Mouse (Mus musculus) neural tube, embryonic 12.5 days (tissue): ENCODE data around the gene Tango6. TPM values are rescaled to one million over a fixed set of nuclear protein-coding genes. Genes with fewer than 3 reads are reported as not detected.

Experiments used
- ATAC-seq: fragments of 200-750 bp; cut with Nextera tagmentation; 2 replicates; pipeline ENCODE4 v1.8.0; 2017; ENCODE audit warnings: low read depth, mild to moderate bottlenecking, moderate TSS enrichment, moderate library complexity; ENCODE audit not compliant: low FRiP score
- H3K27ac ChIP-seq: fragments of 300-500 bp; sonication (generic); 2 replicates; pipeline ENCODE4 v1.5.1; 2016
- H3K27me3 ChIP-seq: fragments of 300-500 bp; sonication (generic); replicated peaks from 2 replicates; pipeline ENCODE4 v1.6.1; 2016; ENCODE audit warnings: mild to moderate bottlenecking
- H3K36me3 ChIP-seq: fragments of 300-500 bp; sonication (generic); 2 replicates; pipeline ENCODE4 v1.6.1; 2016; ENCODE audit warnings: mild to moderate bottlenecking
- H3K4me1 ChIP-seq: fragments of 300-500 bp; sonication (generic); 2 replicates; pipeline ENCODE4 v1.6.1; 2016
- H3K4me2 ChIP-seq: fragments of 300-500 bp; sonication (generic); replicated peaks from 2 replicates; pipeline ENCODE4 v1.6.1; 2016; ENCODE audit warnings: mild to moderate bottlenecking
- H3K4me3 ChIP-seq: fragments of 300-500 bp; sonication (generic); 2 replicates; pipeline ENCODE4 v1.5.1; 2016
- H3K9ac ChIP-seq: fragments of 300-500 bp; sonication (generic); 2 replicates; pipeline ENCODE4 v1.6.1; 2016; ENCODE audit warnings: mild to moderate bottlenecking
- H3K9me3 ChIP-seq: fragments of 300-500 bp; sonication (generic); 2 replicates; pipeline ENCODE4 v1.6.1; 2016; ENCODE audit warnings: mild to moderate bottlenecking
- WGBS: fragments of 180-500 bp; shearing (Covaris S2); methylation state at CpG from one replicate; pipeline ENCODE4 v1.1.7; 2016; 5-methylcytosine and 5-hydroxymethylcytosine counted together
- polyA plus RNA-seq: library from polyadenylated mRNA; unstranded; fragments of >200 nt; fragmentation: Nextera tagmentation; extraction: Ambion mirVana; gene quantifications from 2 replicates; pipeline ENCODE4 v1.2.1, GENCODE M21; 2016

The Tango6 gene
- polyA plus RNA-seq, 1 experiment from 2014 or later, result 8.9 TPM

- Histone ChIP-seq H3K27me3 (peaks cover 6% of the 10 kb centered on the region; the same call in 1 of the 2 replicates), H3K4me2 (peak overlapping the region; percentile 48), H3K9ac (no peak overlapping the region), H3K9me3 (no peaks in the 10 kb centered on the region), H3K4me3 (no peak overlapping the region), H3K36me3 (peaks cover 7% of the 10 kb centered on the region; the same call in 1 of the 2 replicates), H3K4me1 (peaks cover 12% of the 10 kb centered on the region), H3K27ac (no peak overlapping the region)
- WGBS, result 20% methylated on average over 1 of the region's 1 CpGs
- no peak for ATAC-seq
Measured at GRCm38 (mm10) chr8:106727889-106728288, 45.0 kb downstream of the Tango6 start.

- Histone ChIP-seq H3K9me3 (no peaks in the 10 kb centered on the region), H3K27me3 (peaks cover 6% of the 10 kb centered on the region; the same call in 1 of the 2 replicates), H3K36me3 (peaks cover 7% of the 10 kb centered on the region; the same call in 1 of the 2 replicates), H3K27ac (no peak overlapping the region), H3K9ac (no peak overlapping the region), H3K4me2 (no peak overlapping the region), H3K4me1 (peaks cover 3% of the 10 kb centered on the region; the same call in 1 of the 2 replicates), H3K4me3 (no peak overlapping the region)
- ATAC-seq, result no peak
- 19% methylated on average over 5 of the region's 5 CpGs for WGBS
Measured at GRCm38 (mm10) chr8:106732921-106733320, 50.1 kb downstream of the Tango6 start.

- Histone ChIP-seq H3K27ac (no peak overlapping the region), H3K9me3 (no peaks in the 10 kb centered on the region), H3K36me3 (peaks cover 12% of the 10 kb centered on the region), H3K4me3 (no peak overlapping the region), H3K4me2 (no peak overlapping the region), H3K9ac (no peak overlapping the region), H3K27me3 (peaks cover 6% of the 10 kb centered on the region; the same call in 1 of the 2 replicates), H3K4me1 (no peaks in the 10 kb centered on the region; the same call in 1 of the 2 replicates)
- no peak for ATAC-seq
- 77% methylated on average over 3 of the region's 3 CpGs for WGBS
Measured at GRCm38 (mm10) chr8:106733703-106734102, 50.8 kb downstream of the Tango6 start.

- Histone ChIP-seq H3K9me3 (no peaks in the 10 kb centered on the region), H3K9ac (no peak overlapping the region), H3K36me3 (peaks cover 15% of the 10 kb centered on the region), H3K27ac (no peak overlapping the region), H3K4me3 (no peak overlapping the region), H3K27me3 (peaks cover 6% of the 10 kb centered on the region; the same call in 1 of the 2 replicates), H3K4me1 (no peaks in the 10 kb centered on the region; the same call in 1 of the 2 replicates), H3K4me2 (no peak overlapping the region)
- no peak for ATAC-seq
Measured at GRCm38 (mm10) chr8:106734222-106734621, 51.4 kb downstream of the Tango6 start.

DNA sequence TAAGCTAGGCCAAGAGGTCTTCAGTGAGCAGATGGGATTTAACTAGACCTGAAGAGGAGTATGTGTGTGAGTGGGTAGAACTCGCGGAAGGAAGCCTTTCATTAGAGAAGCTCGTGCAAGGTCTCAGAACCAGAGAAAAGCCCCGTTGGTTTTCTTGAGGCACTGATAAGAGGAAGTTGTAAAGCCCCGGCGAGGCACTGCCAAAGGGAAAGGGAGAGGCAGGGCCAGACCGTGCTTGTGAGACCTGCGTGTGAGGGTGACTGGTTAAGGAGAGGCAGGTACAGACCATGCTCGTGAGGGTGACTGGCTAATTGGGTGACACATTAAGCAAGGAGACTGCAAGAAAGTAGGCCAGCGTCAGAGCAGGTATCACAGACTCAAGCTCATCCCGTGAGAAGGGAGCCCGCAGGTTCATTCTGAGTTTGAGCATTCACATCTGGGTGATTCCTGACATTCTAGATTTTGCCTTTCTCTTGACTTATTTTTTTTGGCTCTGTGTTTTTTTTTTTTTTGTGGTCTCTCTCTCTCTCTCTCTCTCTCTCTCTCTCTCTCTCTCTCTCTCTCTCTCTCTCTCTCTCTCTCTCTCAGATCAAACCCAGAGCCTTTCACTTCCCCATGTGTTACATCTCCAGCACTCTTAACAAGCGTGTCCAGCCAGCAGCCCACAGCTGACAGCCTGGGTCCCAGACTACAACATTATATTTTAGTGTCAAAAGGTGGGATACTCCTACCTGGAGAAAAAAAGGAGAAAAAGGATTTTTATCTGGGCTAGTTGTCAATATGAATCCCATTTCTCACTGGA, 54.2 kb downstream of the Tango6 start:
- Histone ChIP-seq H3K36me3 (peaks cover 22% of the 10 kb centered on the region), H3K4me2 (no peak overlapping the region), H3K4me1 (no peaks in the 10 kb centered on the region; the same call in 1 of the 2 replicates), H3K9ac (no peak overlapping the region), H3K4me3 (no peak overlapping the region), H3K27ac (no peak overlapping the region), H3K9me3 (no peaks in the 10 kb centered on the region), H3K27me3 (no peaks in the 10 kb centered on the region)
- ATAC-seq, result no peak
- WGBS, result 81% methylated on average over 13 of the region's 13 CpGs

- ATAC-seq, result no peak
- Histone ChIP-seq H3K4me3 (no peak overlapping the region), H3K9ac (no peak overlapping the region), H3K27me3 (no peaks in the 10 kb centered on the region), H3K9me3 (no peaks in the 10 kb centered on the region), H3K27ac (no peak overlapping the region), H3K4me1 (no peaks in the 10 kb centered on the region; the same call in 1 of the 2 replicates), H3K36me3 (peaks cover 28% of the 10 kb centered on the region), H3K4me2 (no peak overlapping the region)
- WGBS, result 84% methylated on average over 2 of the region's 2 CpGs
Measured at GRCm38 (mm10) chr8:106737846-106738245, 55.0 kb downstream of the Tango6 start.

DNA sequence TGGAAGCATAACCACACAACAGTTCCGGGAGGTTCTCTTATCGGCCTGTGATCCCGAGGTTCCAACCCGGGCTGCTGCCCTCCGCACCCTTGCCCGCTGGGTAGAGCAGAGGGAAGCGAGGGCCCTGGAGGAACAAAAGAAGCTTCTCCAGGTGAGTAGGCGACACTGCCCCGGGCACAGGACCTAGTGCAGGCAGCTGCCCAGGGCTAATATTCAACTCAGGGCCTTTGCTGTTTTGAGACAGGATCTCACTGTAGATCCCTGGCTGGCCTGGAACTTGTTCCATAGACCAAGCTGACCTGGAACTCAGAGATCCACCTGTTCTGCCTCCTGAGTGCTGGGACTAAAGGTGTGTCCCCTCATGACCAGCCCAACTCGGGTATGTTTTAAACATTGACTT, 59.5 kb downstream of the Tango6 start:
- no peak overlapping the region for H3K4me3 ChIP-seq
- WGBS, result 93% methylated on average over 10 of the region's 10 CpGs

DNA sequence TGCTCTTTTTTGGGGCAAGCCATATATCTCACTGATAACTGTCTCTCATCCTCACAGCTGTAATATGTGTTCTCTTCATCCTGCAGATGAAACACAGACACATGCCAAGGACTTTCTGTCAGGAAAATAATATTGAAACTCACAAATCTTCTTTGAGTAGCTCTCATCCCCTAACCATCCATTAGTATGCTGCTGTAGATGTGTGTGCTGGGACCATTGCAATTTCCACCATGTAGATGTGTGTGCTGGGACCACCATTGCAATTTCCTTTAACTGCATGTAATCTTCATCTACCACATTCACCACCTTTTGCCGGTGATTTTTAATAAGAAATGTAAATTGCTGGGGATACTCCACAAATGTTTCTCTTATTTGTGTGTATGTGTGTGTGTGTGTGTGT, 60.5 kb downstream of the Tango6 start:
- peaks cover 23% of the 10 kb centered on the region for H3K36me3 ChIP-seq
- no peak overlapping the region for H3K9ac ChIP-seq
- H3K4me3 ChIP-seq, result no peak overlapping the region
- no peaks in the 10 kb centered on the region for H3K9me3 ChIP-seq
- no peak for ATAC-seq
- no peaks in the 10 kb centered on the region for H3K4me1 ChIP-seq
- whole genome bisulfite sequencing, result 98% methylated on average over 1 of the region's 1 CpGs
- no peak overlapping the region for H3K27ac ChIP-seq
- no peaks in the 10 kb centered on the region for H3K27me3 ChIP-seq
- H3K4me2 ChIP-seq, result no peak overlapping the region

More for the DNA sequence above, 59.5 kb downstream of the Tango6 start:
- Histone ChIP-seq H3K4me2 (no peak overlapping the region), H3K9ac (no peak overlapping the region), H3K4me1 (no peaks in the 10 kb centered on the region), H3K27me3 (no peaks in the 10 kb centered on the region), H3K9me3 (no peaks in the 10 kb centered on the region), H3K36me3 (peaks cover 25% of the 10 kb centered on the region), H3K27ac (no peak overlapping the region)
- ATAC-seq, result no peak

GRCm38 (mm10) chr8:106753436-106753835, 70.6 kb downstream of the Tango6 start:
- ATAC-seq, result no peak
- Histone ChIP-seq H3K27me3 (no peaks in the 10 kb centered on the region), H3K9ac (no peak overlapping the region), H3K4me2 (no peak overlapping the region), H3K4me3 (no peak overlapping the region), H3K27ac (no peak overlapping the region), H3K9me3 (no peaks in the 10 kb centered on the region), H3K36me3 (no peaks in the 10 kb centered on the region), H3K4me1 (no peaks in the 10 kb centered on the region)
- WGBS, result 64% methylated on average over 3 of the region's 3 CpGs

- Histone ChIP-seq H3K27ac (no peak overlapping the region), H3K4me3 (no peak overlapping the region), H3K9ac (no peak overlapping the region), H3K36me3 (no peaks in the 10 kb centered on the region), H3K9me3 (no peaks in the 10 kb centered on the region), H3K4me1 (0 out of 2 replicates have a peak, but pooled peaks cover 3% of the 10 kb centered on the region), H3K27me3 (no peaks in the 10 kb centered on the region), H3K4me2 (no peak overlapping the region)
- no peak for ATAC-seq
- WGBS, result 50% methylated on average over 4 of the region's 4 CpGs
Measured at GRCm38 (mm10) chr8:106761317-106761716, 78.4 kb downstream of the Tango6 start.

GRCm38 (mm10) chr8:106761867-106762523, 79.1 kb downstream of the Tango6 start:
- ATAC-seq, result no peak
- Histone ChIP-seq H3K4me3 (no peak overlapping the region), H3K4me2 (no peak overlapping the region), H3K4me1 (0 out of 2 replicates have a peak, but pooled peaks cover 3% of the 10 kb centered on the region), H3K9ac (no peak overlapping the region), H3K36me3 (no peaks in the 10 kb centered on the region), H3K27me3 (no peaks in the 10 kb centered on the region), H3K27ac (no peak overlapping the region), H3K9me3 (no peaks in the 10 kb centered on the region)
- WGBS, result 39% methylated on average over 7 of the region's 7 CpGs

DNA sequence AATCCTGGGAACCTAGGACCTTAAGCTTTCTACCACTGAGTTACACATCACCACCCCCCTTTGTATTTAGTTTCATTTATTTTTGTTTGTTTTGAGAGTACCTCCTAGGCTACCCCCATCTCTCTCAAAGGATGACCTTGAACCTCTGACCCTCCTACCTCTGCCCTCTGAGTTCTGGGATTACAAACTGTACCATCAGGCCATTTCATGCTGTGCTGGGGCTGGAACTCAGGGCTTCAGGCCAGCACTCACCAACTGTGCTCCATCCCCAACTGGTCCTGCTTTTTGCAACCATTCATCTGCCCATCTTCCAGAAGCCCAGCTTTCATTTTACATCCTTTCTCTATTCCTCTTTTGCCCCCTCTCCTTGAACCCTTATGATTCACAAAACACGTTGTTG, 81.7 kb downstream of the Tango6 start:
- Histone ChIP-seq H3K36me3 (no peaks in the 10 kb centered on the region), H3K9ac (no peak overlapping the region), H3K9me3 (no peaks in the 10 kb centered on the region), H3K27ac (no peak overlapping the region), H3K27me3 (no peaks in the 10 kb centered on the region), H3K4me3 (no peak overlapping the region), H3K4me1 (0 out of 2 replicates have a peak, but pooled peaks cover 3% of the 10 kb centered on the region), H3K4me2 (no peak overlapping the region)
- ATAC-seq, result no peak
- 81% methylated on average over 1 of the region's 1 CpGs for WGBS
